Mouse (Mus musculus): ENCODE data around the gene Cyp4f14.
"Not testable (repeated sequence)": the region's sequence is repeated elsewhere in the genome, so short reads cannot be mapped to it uniquely, and the experiment has no call there.

Gene Cyp4f14

GRCm38 (mm10) chr17:32891239-32892180, 25.6 kb downstream of the Cyp4f14 start, which contains the start of gene Zfp870:
TSS of gene Zfp870 (minus strand) at chr17:32891642.
- in situ Hi-C loops (cut with MseI, MboI) = no loop called here

DNA sequence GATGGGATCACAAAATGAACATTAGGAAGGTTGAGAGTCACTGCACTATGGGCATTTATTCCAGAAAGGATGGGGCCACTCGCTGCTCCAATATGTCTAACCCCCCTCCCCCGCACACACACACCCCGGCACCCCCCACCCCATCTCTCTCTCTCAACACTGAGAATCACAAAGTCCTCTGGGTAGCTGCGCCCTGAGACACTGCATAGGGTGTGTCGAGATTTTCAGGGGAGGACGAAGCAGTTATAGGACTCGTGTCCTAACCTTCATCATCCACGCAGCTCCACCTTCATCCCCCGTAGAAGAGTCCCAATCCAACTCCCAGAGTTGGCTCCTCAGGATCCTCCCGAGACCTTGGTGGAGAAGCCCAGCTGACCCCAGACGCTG, 26.3 kb downstream of the Cyp4f14 start:
- in situ Hi-C loops (cut with MseI, MboI) = no loop called here

GRCm38 (mm10) chr17:32889611-32890010, 27.5 kb downstream of the Cyp4f14 start:
- in situ Hi-C loops (cut with MseI, MboI) = no loop called here

DNA sequence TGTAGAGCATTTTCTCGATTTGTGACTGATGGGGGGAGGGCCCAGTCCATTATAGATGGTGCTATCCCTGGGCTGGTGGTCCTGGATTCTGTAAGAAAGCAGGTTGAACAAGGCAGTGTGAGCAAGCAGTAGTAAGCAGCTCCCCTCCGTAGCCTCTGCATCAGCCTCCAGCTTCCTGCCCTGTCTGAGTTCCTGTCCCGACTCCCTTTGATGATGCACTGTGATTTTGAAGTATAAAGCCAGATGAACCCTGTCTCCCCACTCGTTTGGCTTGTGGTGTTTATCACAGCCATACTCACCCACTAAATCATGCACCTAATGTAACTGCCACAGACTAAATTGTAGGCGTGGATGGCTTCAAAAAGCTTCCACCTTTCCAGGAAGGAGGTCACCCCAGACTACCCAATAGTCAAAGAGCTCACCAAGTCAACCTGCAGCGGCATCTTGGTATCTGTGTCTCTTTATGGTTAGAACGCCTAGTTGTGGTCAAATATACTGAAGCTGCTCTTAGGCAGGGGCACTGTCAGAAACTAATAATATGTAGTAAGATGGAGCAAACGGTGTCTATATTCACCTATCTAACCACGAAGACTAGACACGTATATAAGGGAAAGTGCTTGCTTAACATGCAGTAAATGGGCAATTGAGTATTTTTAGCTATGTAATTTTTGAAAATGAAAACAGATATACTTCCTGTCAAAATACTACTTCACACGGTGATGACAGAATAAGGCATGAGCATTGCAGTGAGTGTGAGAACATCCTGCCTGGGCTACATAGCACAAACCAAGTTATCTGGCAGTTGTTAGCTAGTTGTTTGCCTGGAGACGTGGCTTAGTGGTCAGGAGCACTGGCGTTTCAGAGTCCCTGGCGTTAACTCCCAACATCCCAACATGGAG, 36.6 kb downstream of the Cyp4f14 start:
- in situ Hi-C loops (cut with MseI, MboI) = no loop called here

GRCm38 (mm10) chr17:32878773-32879172, 38.4 kb downstream of the Cyp4f14 start:
- in situ Hi-C loops (cut with MseI, MboI) = no loop called here

DNA sequence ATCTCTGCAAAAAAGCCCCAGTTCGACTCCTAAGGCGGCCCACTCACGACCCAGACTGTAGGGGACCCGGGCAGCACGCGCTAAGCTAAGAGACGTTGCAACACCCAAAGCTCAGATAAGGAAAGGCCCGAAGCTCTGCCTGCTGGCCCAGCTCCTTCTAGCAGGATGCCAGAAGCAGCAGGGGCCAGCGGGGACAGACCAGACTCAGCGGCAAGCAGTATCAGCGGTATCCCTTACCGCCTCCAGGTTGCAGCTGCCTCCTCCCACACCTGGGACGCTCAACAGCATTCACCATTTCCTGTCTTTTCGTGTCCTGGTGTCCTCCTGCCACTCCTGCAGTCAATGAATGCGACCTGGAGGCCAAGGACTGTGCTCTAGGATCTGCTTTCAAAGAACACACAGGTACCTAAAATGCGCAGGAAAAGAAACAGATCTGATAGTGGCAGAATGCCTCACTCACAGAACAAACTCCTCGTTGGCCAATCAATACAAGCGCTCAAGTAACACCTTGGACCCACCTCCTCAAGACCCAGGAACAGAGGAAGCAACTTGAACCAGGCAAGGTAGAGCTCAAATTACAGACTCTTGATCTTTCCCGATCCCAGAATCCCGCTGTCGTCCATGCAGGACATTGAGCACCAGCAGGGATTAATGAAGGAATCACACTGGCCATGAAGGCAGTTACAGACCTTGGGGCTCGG, 39.5 kb downstream of the Cyp4f14 start:
- in situ Hi-C loops (cut with MseI, MboI) = no loop called here

- in situ Hi-C loops (cut with MseI, MboI) = no loop called here
These were observed 44.4 kb downstream of the Cyp4f14 start for GRCm38 (mm10) chr17:32872696-32873095.

GRCm38 (mm10) chr17:32872091-32872490, 45.1 kb downstream of the Cyp4f14 start:
- in situ Hi-C loops (cut with MseI, MboI) = no loop called here

DNA sequence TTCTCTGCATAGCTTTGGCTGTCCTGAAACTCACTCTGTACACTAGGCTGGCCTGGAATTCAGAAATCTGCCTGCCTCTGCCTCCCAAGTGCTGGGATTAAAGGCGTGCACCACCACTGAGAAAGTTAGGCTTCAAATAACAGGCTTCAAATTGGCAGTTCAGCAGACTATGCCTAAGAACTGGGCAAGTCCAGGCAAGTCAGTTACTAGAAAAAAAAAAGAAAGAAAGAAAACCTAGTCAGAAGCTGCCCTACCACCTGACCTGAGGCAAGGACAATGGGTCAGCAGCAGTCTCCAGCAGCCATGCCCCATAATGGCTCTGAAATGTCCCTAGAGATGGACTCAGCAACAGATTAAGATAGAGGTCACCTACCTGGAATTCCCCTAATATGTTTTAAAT, 45.7 kb downstream of the Cyp4f14 start:
- in situ Hi-C loops (cut with MseI, MboI) = no loop called here

DNA sequence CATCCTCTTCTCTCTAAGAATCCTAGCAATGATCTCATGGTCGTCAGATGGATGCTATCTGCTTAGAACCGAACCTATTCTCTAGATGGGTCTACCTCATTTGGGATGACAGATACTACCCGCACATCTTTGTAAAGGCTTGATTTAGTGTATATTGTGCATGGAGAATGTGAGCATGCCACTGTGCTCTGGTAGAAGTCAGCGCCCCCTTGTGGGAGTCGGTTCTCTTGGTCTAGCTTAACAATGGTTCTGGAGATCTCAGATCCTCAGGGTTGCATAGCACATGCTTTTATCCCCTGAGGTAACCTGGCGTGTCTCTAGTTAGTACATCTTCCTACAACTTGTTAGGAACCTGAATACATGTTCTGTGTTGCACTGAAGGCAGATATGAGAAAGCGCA, 49.9 kb downstream of the Cyp4f14 start:
- in situ Hi-C loops (cut with MseI, MboI) = not testable (repeated sequence)

DNA sequence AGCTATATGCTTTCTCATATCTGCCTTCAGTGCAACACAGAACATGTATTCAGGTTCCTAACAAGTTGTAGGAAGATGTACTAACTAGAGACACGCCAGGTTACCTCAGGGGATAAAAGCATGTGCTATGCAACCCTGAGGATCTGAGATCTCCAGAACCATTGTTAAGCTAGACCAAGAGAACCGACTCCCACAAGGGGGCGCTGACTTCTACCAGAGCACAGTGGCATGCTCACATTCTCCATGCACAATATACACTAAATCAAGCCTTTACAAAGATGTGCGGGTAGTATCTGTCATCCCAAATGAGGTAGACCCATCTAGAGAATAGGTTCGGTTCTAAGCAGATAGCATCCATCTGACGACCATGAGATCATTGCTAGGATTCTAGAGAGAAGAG, 60.4 kb downstream of the Cyp4f14 start:
- in situ Hi-C loops (cut with MseI, MboI) = not testable (repeated sequence)
